Mouse (Mus musculus): Measurements from ENCODE around the gene Ddx25.

Ddx25 gene

DNA sequence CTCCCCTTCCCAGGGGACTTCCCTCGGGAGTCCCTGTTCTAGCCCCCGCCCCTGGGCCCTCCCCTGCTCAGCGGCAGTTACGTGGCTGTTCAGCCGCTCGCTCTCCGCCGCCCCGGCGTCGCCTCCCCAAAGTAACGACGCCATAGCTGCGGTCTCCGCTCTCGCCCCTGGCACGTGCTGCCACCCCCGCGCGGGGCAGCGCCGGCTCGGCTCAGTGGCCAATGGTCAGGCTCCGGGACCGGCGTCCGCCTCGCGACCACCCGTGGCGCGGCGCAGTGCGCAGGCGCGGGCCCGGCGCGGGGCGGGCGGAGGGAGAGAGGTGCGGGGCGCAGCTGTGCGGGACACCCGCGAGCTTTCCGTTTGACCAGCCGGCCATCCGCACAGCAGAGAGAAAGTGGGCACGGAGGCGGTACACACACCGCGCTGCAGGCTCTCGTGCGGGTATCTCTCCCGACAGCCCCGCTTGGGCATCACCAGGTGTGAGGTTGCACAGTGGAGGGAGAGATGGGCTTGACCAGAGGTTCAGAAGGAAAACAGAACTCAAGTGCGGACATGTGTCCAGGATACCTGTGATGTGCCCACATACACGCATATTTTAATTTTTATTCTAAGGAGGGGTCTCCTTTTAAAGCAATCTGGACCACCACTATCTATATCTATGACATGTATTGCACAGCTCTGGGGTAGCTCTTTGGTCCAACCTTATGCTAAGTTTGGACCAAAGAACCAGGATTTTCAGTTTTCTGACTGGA, at the start of gene Ddx25, which contains the start of gene Pus3:
Gene Ddx25, minus strand, starts transcription at position 272 of the 752 bp plus-strand sequence.
Gene Pus3, plus strand, starts transcription at position 339 of the 752 bp plus-strand sequence.
- DNase-seq: peak; percentile 93

DNA sequence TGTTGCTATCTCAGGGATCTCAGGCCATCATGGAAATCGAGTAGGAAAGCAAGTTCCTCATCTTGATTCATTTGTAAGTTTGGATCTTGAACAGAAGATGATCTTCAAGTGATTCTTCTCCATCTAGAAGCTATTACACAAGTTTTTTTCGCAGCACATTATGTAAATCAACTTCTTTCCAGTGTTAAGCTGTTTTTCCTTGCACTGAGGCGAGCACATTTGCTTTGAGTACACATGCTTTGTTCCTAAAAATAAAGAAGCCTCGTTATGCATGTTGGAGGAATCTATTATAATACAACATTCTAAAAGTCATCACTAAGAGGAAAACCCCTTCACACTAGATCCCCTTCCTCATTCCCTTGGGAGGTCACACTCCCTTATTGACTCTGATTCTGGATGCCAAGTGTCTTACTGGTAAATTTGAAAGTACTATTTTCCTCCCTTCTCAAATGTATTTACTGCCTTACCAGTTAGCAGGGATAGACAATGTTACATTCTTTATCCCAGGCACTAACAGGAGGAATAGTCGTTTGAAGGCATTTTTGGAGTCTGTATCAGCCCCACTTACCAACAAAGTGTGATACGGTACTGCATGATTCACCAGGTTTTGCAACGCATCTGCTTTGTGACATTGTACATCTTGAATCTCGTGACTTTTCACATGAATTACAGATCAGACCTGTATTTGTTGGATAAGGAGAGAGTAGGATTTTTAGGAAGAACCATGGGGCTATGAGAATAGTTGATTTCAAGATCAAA, 49.5 kb upstream of the Ddx25 start:
- no peak for DNase-seq

DNA sequence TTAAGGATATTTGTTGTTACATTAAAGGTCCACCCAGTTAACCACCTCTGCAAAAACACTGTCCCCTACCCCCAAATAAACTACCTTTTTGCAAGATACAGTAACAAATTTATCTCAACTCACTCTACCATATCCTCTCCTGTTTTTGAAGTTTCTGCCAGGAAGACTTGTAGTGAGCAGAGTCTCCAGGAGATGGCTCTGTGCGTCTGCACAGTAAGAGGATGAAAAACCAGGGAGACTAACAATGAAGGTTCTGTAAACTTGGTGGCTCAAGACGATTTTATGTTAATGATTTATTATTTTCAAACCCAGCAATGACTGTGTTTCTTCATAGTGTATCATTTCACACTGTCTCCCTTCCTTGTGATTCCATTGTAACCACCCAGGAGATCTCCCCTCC, 34.6 kb upstream of the Ddx25 start:
- DNase-seq: no peak

DNA sequence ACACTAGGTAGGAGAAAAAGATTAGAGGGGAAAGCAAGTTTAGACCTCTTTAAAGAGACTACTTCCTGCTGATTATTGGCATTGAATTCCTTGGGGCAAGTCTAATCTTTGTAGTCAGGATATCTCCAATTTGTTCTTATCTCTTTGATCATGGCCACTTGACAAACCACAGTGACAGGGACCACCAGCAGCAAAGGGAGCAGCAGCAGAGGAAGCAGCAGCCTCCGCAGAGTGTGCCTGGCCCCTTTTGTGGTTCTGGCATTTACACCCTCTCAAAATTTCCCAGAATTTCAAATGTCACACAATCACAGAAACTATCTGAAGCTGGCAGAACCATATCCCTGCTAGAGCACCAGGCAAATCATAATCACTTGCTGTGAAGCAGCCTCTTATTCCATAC, 29.3 kb upstream of the Ddx25 start:
- no peak for DNase-seq

DNA sequence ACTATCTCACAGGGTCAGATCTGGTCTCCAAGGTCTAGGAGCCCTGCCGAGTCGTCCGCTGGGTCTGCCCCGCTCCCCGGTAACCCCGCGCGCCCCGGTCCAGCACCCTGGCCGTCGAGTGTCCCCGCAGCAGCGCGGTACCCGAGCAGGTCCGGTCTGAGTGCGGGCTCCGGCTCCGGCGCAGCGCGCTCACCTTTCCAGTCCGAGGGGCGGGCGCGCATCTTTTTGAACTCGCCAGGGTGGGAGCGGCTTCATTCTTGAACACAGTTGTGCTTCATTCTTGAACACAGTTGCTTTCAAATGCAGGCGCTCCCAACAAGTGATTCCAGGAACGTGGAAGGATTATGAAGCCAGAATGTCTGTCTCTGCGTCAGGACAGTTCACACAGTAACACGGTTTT, 16.1 kb upstream of the Ddx25 start:
- no peak for DNase-seq

DNA sequence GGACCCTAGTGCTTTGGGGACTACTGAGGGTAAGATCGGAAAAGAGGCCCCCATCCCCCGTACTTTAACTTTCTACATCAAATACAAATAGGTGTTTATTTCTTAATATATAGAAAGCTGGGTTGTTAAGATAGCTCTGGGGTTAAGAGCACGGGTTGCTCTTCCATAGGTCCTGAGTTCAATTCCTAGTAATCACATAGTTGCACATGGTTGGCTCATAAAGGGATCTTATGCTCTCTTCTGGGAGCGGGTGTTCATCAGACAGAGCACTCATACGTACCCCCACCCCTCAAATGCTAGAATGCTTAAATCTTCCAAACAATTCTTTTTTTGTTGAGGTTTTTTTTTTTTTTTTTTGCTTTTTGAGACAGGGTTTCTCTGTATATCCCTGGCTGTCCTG, 12.3 kb upstream of the Ddx25 start:
- no peak for DNase-seq

DNA sequence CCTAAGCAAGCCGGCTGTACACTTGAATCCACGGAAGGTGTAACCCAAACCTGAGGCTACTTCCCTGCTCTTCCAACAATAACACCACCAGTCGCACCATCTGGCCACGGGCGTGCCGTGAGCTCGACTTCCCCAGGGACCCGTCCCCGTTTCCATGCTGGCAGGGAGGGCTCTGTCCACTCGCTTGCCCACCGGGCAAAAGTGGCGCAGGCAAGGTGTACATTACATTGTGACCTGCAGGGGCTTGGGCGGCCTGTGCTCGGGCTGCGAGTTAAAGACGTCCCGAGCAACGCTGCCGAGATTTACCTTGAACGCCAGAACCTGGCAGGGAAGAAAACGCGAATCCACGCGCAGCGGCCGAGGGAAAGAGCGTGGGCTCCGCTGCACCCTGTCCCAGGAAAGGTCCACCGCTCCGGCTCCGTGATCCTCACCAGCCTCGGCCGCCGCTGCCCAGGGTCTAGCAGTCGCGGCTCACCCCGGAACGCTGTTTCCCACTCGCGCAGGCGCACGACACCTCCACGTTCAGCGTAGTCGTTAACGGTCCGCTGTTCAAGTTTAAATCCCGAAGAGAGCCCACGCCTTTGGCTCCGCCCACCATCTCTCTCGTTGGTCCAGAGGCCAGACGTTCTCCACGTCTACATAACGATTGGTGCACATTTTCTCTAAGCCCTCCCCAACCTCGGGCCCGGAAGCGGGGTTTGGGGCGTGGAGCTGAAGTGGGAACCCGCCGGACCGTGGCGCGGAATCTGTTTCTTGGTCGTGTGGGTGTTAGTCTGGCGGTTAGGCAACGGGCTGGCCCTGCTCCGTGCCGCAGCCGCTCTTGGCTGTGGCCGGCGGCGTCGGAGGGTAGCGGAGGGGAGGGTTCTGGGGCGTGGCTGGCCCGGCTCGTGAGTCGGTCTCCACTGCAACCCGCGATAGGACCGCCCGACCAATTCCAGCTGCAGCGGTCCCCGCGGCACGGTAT, 11.5 kb upstream of the Ddx25 start, which contains the start of the genes Pate2 and Hyls1:
Gene Pate2, plus strand, starts transcription at position 714 of the 964 bp plus-strand sequence.
Gene Hyls1, minus strand, starts transcription at position 828 of the 964 bp plus-strand sequence.
- peak; percentile 95 for DNase-seq

DNA sequence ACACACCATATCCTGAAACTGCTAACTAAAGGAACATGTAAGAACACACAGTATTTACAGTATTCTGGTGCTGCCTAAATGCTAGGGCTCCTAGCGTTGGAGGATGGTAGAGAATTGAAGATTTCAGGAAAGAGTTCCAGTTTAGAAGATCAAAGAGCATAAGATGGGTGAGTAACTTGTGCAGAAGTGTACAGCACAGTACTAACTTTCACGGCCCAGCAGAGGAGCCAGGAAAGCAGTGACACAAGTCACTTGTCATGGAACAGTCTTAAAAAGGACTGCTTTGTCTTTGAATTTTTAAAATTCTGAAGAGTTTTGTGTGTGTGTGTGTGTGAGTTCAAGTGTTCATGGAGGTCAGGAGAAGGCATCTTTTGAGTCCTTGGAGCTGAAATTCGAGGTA, 9.7 kb upstream of the Ddx25 start:
- DNase-seq: no peak

DNA sequence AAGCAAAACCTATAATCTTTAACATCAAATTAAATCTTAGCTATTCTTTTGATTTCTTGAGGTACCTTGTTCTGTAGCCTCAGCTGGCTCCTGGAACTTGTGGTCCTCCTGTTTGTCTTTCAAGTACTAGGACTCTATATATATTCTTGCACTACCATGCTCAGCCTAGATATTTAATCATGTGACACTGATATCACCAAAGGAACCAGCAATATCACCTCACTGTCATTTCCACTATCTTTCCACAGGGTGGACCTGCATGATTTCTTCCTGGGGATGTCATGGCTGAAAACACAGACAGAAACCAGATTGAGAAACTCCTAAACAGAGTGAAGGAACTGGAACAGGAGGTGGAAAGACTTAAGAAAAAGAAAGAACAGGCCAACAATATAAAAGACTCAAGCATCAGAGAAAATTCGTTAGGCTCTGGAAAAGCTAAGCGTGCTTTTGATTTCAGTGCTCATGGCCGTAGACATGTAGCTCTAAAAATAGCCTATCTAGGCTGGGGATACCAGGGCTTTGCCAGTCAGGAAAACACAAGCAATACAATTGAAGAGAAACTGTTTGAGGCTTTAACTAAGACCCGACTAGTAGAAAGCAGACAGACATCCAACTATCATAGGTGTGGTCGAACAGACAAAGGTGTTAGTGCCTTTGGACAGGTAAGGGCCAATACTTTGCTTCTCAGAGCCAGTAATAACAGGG, 6.4 kb upstream of the Ddx25 start:
- DNase-seq: no peak

DNA sequence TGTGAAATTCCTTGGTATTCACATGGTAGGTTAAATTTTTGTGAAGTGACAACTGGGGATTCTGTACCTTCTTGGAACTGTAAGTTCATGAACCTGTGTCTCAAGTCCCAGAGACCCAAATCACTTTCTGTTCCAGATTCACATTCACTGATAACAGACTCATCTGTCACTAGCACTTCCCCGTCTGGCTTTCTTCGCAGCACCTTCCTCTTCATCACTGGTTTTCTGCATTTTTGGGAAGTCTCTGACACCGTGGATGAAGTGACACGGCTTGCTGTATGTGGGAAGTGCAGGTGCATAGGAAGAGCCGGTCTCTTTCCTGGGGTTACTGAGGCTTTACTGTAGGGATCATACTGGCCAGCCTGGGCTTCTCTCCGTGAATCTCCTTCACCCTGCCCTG, 3.3 kb upstream of the Ddx25 start:
- no peak for DNase-seq

DNA sequence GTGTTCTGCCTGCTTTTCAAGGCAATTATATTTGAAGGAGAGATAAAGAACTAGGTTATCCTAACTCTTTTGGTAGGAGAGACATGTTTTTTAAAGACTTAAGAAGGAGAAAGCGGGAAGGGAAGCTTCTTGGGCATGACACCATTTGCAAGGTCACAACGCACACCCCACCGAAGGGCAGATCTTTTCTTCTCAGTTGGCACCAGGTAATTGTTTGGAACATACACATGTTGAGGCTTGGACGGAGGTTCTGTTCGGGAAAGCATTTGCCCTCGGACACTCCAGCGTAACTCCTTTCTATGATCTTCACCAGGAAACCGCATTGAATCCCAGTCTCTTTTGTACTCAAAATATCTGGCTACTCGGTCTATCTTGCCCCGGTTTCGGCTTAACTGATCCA, 2.7 kb upstream of the Ddx25 start:
- DNase-seq: no peak

DNA sequence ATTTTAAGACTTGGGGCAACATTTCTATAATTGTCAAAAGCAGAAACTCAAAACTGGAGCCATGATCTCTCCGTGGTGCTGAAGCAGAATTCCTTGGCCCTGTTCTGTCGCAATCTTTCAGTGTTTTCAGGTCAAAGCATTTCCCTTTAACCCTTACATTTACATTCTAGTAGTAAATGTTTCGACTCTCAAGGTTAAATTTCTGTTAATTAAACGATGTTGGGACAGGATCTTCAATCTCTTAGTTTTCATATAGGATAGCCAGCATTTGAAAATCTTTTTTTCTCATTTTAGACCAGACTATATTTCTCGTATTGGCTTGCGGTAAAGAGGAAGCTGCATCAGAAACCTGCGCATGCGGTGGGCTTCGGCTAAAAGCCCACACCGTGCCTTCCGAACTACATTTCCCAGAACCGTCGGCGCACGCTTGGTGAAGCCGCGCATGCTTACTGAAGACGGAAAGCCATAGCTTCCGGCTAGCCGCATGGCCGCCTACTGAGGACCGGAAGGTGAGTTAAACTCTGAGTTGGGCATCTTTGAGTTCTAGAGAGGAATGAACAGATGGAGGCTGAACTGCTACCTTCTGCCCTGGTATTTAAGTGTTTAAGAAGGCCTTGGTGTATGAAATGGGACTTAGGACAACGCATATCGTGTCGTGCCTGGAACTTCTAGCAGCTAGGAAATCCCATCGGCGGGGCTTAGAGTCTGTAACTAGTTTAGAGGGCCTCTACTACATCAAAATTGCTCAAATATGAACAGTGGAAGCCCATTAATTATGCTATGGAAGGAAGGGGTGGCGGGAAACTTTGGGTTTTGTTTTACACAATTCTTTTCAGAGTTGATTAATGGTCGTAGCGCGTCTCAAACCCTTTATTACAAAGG, 922 bp upstream of the Ddx25 start:
- DNase-seq: peak; percentile 87

DNA sequence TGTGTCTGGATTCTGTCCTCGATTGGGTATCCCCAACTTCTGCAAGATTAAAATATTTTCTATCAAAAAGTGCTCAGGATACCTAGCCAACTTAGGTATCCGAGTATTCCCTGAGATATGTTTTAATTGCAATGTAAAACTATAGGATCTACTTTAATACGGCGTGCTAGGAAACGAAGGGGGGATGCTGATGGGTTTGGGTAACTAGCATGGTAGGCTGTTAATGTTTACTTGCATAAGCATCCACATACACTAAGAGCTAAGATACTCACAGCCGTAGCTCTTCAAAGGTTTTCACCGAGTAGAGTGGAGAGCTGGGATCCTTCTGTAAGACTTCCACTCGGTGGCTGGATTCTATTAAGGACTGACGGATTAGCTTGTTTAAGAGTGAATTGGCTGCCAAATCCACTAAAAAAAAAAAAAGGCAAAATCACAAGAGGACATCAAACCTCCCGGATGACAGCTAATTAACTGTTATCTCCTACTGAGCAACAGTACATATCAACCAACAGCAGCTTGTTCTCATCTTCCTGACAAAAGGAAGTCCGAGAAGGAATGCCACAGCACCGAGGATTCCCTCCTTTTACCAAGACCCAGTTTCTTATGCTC, 1.7 kb downstream of the Ddx25 start:
- no peak for DNase-seq

DNA sequence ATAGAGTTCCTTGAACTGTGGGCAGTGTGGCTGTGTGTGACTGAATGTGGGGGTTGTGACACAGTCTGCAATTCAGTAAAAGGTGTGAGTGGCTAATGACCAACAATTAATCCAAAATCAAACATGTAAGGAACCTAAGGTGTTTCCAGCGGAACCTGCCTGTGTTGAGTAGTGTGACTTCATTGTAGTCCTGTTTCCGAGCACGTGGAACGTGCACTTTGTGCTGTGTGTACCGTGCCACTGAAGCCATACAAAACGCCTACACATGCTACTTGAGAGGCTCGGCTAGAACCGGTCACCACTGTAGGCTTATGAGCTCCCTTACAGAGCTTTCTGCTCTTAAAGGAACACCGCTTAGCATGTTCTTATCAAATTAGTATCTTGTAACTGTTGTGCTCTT, 9.9 kb downstream of the Ddx25 start:
- no peak for DNase-seq

DNA sequence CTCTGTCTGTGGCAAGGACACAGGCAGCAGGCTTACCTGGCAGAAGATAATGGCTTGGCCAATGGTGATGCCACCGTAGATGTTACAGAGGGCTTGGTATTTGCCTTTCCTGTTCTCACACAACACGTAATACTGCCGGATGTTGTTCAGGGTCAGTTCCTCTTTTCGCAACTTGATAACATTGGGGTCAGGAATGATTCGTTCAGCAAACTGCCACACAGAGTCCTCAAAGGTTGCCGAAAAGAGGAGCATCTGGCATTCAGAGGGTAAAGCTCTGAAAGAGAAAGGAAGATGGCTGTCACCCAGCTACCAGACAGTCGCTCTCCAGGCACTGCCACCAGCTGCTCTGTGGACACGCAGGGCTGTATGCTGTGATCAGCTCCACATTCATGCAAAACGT, 11.6 kb downstream of the Ddx25 start:
- no peak for DNase-seq

DNA sequence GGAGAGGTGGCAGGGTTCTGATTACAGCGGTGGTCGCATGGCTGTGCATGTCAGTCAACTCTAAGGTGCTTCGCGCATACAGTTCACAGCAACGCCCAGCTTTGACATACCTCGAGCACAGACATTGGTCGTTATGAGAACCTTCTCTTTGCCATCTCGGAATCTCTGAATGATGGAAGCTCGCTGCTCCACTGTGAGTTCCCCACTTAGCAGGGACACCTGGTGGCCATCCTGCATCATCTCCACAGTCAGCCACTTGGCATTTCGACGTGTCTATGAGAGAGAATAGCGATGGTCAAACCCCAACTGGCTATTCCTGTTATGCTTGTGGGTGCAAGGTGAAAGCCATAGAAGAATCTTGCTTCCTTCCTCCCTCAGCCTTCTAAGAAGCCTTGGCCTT, 12.6 kb downstream of the Ddx25 start:
- DNase-seq: no peak

DNA sequence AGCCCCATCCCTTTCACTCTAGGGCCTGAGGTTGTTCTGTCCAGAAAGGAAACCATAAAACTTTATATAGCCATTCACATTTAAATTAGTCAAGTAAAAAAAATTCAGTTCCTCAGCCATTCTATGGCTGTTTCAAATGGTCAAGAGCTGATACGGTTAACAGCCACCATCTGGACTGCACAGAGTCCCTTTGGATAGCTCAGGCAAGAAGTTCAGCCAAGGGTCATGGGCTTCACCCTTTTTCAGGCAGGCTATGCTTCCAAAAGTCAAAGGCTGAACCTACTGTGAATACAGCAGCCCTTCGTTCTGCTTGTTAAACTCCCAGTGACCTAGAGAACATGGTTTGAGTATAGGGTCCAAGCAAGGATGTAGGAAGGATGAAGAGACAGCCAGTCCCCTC, 13.7 kb downstream of the Ddx25 start:
- no peak for DNase-seq

DNA sequence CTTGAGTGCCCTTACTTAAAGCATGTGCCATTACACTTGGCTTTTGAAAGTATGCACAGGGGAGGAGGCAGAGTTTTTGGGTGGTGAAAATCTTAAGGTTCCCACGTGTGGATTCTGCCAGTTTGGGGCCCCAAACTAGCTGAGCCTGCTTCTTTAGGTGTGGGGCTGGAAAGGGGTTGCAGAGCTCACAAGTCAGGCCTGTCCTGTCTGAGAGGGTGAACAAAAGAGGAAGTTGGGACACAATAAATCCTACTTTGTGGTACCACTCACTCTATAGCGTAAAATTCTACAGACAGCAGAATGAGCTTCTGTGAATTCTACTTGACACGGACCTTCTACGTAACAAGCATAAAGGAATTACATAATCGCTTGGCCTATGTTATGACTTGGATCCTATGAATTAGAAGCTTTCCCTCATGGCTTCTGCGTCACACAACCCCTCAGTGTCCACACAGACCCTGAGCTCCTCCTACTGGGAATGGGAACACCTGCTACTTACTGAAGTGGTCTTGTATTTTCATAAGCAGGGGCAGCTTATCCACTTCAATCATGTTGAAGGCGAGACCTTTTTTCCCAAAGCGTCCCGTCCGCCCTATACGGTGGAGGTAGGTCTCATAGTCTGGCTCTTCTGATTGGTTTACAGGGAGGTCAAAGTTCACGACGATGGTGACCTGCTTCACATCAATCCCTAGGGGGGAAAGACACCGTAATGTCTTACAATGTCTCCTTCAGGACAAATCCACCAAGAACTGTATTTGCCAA, 15.0 kb downstream of the Ddx25 start:
- no peak for DNase-seq

DNA sequence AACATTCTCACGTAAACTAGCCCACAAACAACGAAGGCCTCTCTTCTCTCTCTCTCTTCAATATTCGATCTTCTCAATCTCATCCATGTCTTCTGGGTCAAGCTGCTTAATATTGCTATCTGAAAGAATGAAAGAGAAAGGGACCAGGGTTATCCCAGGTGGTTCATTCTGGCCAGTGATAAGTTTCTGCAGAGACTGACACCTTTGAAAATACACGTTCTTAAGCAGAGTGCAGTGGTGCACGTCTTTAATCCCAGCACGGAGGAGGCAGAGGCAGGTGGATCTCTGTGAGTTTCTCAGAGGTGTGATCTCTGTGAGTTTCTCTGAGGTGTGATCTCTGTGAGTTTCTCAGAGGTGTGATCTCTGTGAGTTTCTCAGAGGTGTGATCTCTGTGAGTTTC, 16.4 kb downstream of the Ddx25 start:
- no peak for DNase-seq

DNA sequence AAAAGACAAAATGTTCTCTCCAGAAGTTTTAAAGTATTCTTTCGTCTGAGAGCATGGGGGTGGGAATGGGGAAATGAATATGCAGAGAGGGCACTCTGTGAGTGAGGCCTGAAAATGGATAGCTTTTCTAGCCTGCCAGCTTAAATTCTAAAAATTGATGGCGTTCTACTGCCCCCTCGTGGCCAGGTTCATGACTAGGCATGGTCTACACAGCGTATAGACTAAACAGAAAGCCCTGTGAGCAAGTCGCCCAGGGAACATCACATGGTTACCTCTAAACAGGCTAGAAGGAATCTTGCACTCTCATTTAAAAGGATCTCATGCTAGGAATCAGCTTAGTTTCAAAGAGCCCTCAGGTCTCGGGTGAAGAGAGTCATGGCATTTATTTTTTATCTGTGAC, 16.8 kb downstream of the Ddx25 start:
- peak; percentile 69 for DNase-seq
